Mouse (Mus musculus): Measurements from ENCODE around the gene Olfr156. TPM values are rescaled to one million over a fixed set of nuclear protein-coding genes. Genes with fewer than 3 reads are reported as not detected.

The Olfr156 gene
- total RNA-seq, 2 experiments from 2014 or later: not detected

Other genes starting within 250 kb of the Olfr156 start
- 10 to 100 TPM; 43.6 to 48.0 TPM for gene Rgp1, start 245.2 kb downstream of the Olfr156 start, total RNA-seq (2021)
- 10 to 100 TPM; 58.8 to 65.2 TPM for gene Gba2, start 245.0 kb downstream of the Olfr156 start, total RNA-seq (2021)
- gene Msmp, start 239.4 kb downstream of the Olfr156 start, total RNA-seq (2021): not detected
- 10 to 100 TPM; 47.2 to 52.7 TPM for gene Npr2, start 192.0 kb downstream of the Olfr156 start, total RNA-seq (2021)
- 1 to 10 TPM; 1.4 to 2.3 TPM for gene Spag8, start 170.3 kb downstream of the Olfr156 start, total RNA-seq (2021)
- gene Hint2, start 167.4 kb downstream of the Olfr156 start, total RNA-seq (2021): 10 to 100 TPM; 31.3 to 36.7 TPM
- 10 to 100 TPM; 68.2 to 72.1 TPM for gene Tmem8b, start 154.9 kb downstream of the Olfr156 start, total RNA-seq (2021)
- 1 to 10 TPM; 1.5 to 1.8 TPM for gene Fam221b, start 154.8 kb downstream of the Olfr156 start, total RNA-seq (2021)
- gene Olfr70, start 123.1 kb downstream of the Olfr156 start, total RNA-seq (2021): not detected
- not detected for gene Olfr71, start 113.6 kb downstream of the Olfr156 start, total RNA-seq (2021)
- gene Hrct1, start 96.7 kb downstream of the Olfr156 start, total RNA-seq (2021): 1 to 10 TPM in 1 of 2 experiments, under 1 TPM in 1; 0.79 to 1.6 TPM
- gene Spaar, start 93.9 kb downstream of the Olfr156 start, total RNA-seq (2021): 1 to 10 TPM in 1 of 2 experiments, under 1 TPM in 1; 0.58 to 1.3 TPM
- gene Olfr159, start 52.9 kb downstream of the Olfr156 start, total RNA-seq (2021): not detected
- gene Olfr157, start 16.3 kb upstream of the Olfr156 start, total RNA-seq (2021): not detected
- not detected for gene Olfr155, start 27.7 kb upstream of the Olfr156 start, total RNA-seq (2021)
- 1 to 10 TPM; 6.0 to 6.2 TPM for gene Reck, start 51.6 kb upstream of the Olfr156 start, total RNA-seq (2021)
- gene Glipr2, start 133.5 kb upstream of the Olfr156 start, total RNA-seq (2021): 1 to 10 TPM; 3.3 to 4.0 TPM
- gene Ccin, start 159.6 kb upstream of the Olfr156 start, total RNA-seq (2021): not detected
- 100 to 1,000 TPM; 284 to 304 TPM for gene Clta, start 180.6 kb upstream of the Olfr156 start, total RNA-seq (2021)